Mouse (Mus musculus): ENCODE data around the gene Prr7. TPM values are rescaled to one million over a fixed set of nuclear protein-coding genes. Genes with fewer than 3 reads are reported as not detected.
"Not testable (repeated sequence)": the region's sequence is repeated elsewhere in the genome, so short reads cannot be mapped to it uniquely, and the experiment has no call there.

Gene Prr7
- polyA plus RNA-seq, 1 experiment from 2014 or later = 0.37 TPM

DNA sequence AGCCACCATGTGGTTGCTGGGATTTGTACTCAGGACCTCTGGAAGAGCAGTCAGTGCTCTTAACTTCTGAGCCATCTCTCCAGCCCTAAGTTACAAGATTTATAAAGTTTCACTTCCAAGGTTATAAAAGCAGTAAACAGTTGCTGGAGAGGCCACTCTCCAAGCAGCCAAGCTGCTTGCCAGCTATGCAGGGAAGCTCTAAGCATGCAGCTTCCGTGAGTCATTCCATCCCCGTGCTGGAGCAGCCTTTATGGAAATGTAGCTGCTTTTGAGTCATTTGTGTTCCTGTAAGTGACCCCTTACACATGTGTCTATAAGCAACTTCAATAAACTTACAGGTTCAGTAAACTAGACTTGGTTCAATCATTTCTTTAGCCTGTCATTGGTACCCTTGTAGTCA lies 33.5 kb upstream of the Prr7 start:
- Histone ChIP-seq H3K4me1 (ENCODE audit: insufficient read depth, low read length) (no peaks in the 10 kb centered on the region), H3K9ac (replicated peaks; ENCODE audit: low read length) (no peak overlapping the region), H3K9me3 (ENCODE audit: low read length) (no peaks in the 10 kb centered on the region), H3K4me2 (replicated peaks; ENCODE audit: low read depth, low read length) (no peak overlapping the region), H3K36me3 (ENCODE audit: insufficient read depth, low read length) (no peaks in the 10 kb centered on the region), H3K27me3 (ENCODE audit: insufficient read depth, low read length) (no peaks in the 10 kb centered on the region), H3K27ac (ENCODE audit: low read length) (no peak overlapping the region), H3K4me3 (ENCODE audit: low read length) (no peak overlapping the region)
- no peak for ATAC-seq (ENCODE audit: low FRiP score, low TSS enrichment)
- 83% methylated on average over 2 of the region's 2 CpGs for WGBS

DNA sequence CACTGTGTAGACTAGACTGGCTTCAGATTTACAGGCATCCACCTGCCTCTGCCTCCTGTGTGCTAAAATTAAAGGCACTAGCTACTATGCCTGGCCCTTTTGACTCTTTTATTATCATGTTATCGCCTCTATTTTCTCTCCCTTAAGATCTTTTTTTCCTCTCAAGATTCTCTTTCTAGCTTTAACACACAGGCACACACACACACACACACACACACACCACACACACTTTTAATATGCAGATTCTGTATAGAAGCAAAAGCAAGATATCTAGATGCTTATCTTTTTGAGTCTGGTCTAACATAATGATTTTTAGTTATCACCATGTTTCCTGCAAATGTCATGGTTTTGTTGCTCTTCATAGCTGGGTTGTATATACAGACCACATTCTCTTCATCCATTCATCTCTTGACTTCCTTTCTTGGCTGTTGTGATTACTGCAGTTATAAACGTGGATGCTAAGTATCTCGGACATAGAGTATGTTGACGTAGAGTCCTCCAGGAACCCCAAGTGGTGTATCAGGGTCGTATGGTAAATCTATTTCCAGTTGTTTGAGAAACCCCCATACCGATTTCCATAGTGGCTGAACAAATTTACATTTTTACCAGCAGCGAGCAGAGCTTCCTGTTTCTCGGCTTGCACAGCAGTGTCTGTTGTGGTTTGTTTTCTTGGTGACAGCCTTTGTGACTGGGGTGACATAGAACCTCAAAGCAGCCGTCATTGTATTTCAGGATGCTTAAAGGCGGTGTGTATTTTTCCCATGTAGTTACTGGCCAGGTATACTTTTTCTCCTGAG lies 32.0 kb upstream of the Prr7 start:
- no peak overlapping the region for H3K9ac ChIP-seq (replicated peaks; ENCODE audit: low read length)
- H3K4me1 ChIP-seq (ENCODE audit: insufficient read depth, low read length) = no peaks in the 10 kb centered on the region
- H3K27ac ChIP-seq (ENCODE audit: low read length) = no peak overlapping the region
- 77% methylated on average over 10 of the region's 10 CpGs for WGBS
- H3K9me3 ChIP-seq (ENCODE audit: low read length) = no peaks in the 10 kb centered on the region
- no peak overlapping the region for H3K4me3 ChIP-seq (ENCODE audit: low read length)
- ATAC-seq (ENCODE audit: low FRiP score, low TSS enrichment) = no peak
- H3K4me2 ChIP-seq (replicated peaks; ENCODE audit: low read depth, low read length) = no peak overlapping the region
- no peaks in the 10 kb centered on the region for H3K36me3 ChIP-seq (ENCODE audit: insufficient read depth, low read length)
- H3K27me3 ChIP-seq (ENCODE audit: insufficient read depth, low read length) = no peaks in the 10 kb centered on the region

DNA sequence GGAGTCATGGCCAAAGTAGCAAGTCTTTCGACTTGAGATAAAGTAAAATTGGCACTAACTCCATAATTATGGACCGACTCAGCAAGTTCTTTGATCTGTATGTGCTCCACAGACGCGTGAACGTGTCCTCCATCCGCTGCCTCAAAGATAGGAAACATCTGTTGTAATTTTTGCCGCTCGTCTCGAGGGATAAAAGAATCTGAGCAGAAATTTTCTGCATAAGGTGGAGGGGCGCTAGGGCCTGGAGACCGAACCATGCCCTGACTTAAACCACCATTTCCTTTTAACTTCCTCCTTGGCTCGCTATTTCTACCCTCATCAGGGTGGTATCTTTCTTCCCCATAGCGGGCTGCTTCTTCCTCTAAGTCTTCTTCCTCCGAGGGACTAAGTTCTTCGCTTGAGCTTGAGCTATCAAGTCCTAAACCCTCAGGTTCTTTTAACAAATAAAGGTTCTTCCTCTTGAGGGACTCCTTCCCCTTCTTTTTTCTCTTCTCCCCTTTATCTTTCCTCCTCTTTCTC lies 26.9 kb upstream of the Prr7 start:
- H3K27me3 ChIP-seq (ENCODE audit: insufficient read depth, low read length); ATAC-seq (ENCODE audit: low FRiP score, low TSS enrichment); H3K36me3 ChIP-seq (ENCODE audit: insufficient read depth, low read length): not testable (repeated sequence)

DNA sequence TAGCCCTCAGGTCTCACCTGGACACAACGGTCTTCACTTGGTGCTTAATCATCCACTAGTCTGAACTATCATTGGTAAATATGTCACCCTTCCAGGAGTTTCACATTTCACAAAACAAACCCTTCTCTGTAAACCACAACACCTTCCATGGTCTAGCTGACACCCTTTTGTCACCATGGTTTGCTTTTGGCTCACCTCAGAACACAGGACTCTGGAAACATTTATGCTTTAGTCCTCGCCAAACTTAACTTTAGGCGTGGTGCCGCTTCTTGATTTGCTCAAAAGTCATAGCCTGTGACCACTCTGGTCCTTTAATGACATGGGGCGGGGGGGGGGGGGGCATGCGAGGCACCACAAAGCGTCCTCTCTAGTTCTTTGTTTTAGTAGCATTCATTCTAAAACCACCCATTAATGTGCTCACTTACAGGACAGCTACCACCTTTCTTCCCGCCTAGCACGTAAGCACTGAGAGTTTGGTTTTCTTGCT lies 20.2 kb upstream of the Prr7 start:
- Histone ChIP-seq H3K27ac (ENCODE audit: low read length) (peak overlapping the region; percentile 98), H3K9me3 (ENCODE audit: low read length) (no peaks in the 10 kb centered on the region), H3K4me1 (ENCODE audit: insufficient read depth, low read length) (peaks cover 30% of the 10 kb centered on the region), H3K4me3 (ENCODE audit: low read length) (peak overlapping the region; percentile 85), H3K4me2 (replicated peaks; ENCODE audit: low read depth, low read length) (peak overlapping the region; percentile 77), H3K27me3 (ENCODE audit: insufficient read depth, low read length) (no peaks in the 10 kb centered on the region), H3K36me3 (ENCODE audit: insufficient read depth, low read length) (no peaks in the 10 kb centered on the region; the same call in 1 of the 2 replicates), H3K9ac (replicated peaks; ENCODE audit: low read length) (peak overlapping the region; percentile 71)
- no peak for ATAC-seq (ENCODE audit: low FRiP score, low TSS enrichment)
- WGBS = 32% methylated on average over 9 of the region's 9 CpGs

More for the DNA sequence above, 26.9 kb upstream of the Prr7 start:
- H3K9me3 ChIP-seq (ENCODE audit: low read length); H3K9ac ChIP-seq (replicated peaks; ENCODE audit: low read length); H3K4me2 ChIP-seq (replicated peaks; ENCODE audit: low read depth, low read length); H3K4me1 ChIP-seq (ENCODE audit: insufficient read depth, low read length); H3K27ac ChIP-seq (ENCODE audit: low read length); H3K4me3 ChIP-seq (ENCODE audit: low read length): not testable (repeated sequence)
- WGBS = 87% methylated on average over 14 of the region's 15 CpGs

DNA sequence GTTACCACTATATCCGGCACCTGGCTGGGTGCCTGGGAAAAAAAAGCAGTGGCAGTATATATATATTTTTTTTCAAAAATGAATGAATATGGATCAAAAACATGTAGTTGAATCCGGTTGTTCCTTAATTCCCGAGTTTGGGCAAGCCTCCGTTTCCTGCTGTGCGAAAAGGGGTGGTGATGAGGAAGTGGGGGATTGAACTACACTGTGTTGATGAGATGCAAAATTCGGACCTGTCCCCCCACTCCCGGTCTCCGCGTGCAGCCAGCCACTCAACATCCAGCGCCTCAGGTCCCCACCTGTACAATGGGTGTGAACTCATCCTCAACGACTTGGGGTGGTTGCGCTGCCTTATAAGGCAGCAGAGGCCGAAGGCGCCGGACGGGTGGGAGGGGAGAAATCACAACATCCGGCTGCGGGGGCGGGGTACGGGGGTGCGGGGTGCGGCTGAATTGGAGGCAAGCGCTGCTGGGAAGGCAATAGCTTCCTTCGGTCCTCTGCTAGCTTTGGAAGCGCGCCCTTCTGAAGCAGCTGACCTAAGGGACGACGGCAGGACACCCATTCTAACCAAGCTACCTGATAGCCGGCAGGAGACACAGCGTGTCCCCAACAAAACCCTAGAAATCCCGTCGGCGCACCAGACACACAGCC lies 19.7 kb upstream of the Prr7 start:
- Histone ChIP-seq H3K4me1 (ENCODE audit: insufficient read depth, low read length) (peaks cover 30% of the 10 kb centered on the region), H3K27me3 (ENCODE audit: insufficient read depth, low read length) (no peaks in the 10 kb centered on the region), H3K4me2 (replicated peaks; ENCODE audit: low read depth, low read length) (peak overlapping the region; percentile 77), H3K9ac (replicated peaks; ENCODE audit: low read length) (peak overlapping the region; percentile 71), H3K4me3 (ENCODE audit: low read length) (peak overlapping the region; percentile 85), H3K27ac (ENCODE audit: low read length) (peak overlapping the region; percentile 98), H3K36me3 (ENCODE audit: insufficient read depth, low read length) (no peaks in the 10 kb centered on the region; the same call in 1 of the 2 replicates), H3K9me3 (ENCODE audit: low read length) (no peaks in the 10 kb centered on the region)
- peak; percentile 84 for ATAC-seq (ENCODE audit: low FRiP score, low TSS enrichment)
- 1% methylated on average over 33 of the region's 33 CpGs for WGBS

DNA sequence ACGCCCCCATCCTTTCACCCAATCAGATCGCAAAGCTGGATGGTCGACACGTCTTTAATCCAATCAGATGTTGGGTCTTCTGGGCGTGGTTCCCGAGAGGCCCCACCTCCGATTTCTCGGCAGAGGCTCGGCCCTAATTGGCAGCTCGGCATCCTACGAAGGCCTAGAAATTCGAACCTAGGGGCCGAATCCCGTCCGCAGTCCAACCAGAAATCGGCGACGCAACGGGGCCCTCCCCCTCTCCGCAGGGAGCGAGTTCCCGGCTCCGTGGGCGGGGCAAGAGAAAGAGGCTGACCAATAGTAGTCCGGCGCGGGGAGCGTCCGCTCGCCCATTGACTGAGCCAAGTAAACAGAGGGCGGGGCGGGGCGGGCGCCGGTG lies 19.1 kb upstream of the Prr7 start, which contains the start of gene Grk6:
TSS of gene Grk6 (plus strand) at position 136 of the 379 bp plus-strand sequence.
- H3K4me3 ChIP-seq (ENCODE audit: low read length) = peak within 1 kb of the TSS; percentile 85
- H3K36me3 ChIP-seq (ENCODE audit: insufficient read depth, low read length) = no peaks in the 10 kb centered on the region; the same call in 1 of the 2 replicates
- peak; percentile 97 for ATAC-seq (ENCODE audit: low FRiP score, low TSS enrichment)
- peaks cover 30% of the 10 kb centered on the region for H3K4me1 ChIP-seq (ENCODE audit: insufficient read depth, low read length)
- H3K9me3 ChIP-seq (ENCODE audit: low read length) = no peaks in the 10 kb centered on the region
- peak within 1 kb of the TSS; percentile 94 for H3K9ac ChIP-seq (replicated peaks; ENCODE audit: low read length)
- 1% methylated on average over 33 of the region's 35 CpGs for WGBS
- peak within 1 kb of the TSS; percentile 98 for H3K27ac ChIP-seq (ENCODE audit: low read length)
- H3K4me2 ChIP-seq (replicated peaks; ENCODE audit: low read depth, low read length) = peak within 1 kb of the TSS; percentile 81
- no peaks in the 10 kb centered on the region for H3K27me3 ChIP-seq (ENCODE audit: insufficient read depth, low read length)

DNA sequence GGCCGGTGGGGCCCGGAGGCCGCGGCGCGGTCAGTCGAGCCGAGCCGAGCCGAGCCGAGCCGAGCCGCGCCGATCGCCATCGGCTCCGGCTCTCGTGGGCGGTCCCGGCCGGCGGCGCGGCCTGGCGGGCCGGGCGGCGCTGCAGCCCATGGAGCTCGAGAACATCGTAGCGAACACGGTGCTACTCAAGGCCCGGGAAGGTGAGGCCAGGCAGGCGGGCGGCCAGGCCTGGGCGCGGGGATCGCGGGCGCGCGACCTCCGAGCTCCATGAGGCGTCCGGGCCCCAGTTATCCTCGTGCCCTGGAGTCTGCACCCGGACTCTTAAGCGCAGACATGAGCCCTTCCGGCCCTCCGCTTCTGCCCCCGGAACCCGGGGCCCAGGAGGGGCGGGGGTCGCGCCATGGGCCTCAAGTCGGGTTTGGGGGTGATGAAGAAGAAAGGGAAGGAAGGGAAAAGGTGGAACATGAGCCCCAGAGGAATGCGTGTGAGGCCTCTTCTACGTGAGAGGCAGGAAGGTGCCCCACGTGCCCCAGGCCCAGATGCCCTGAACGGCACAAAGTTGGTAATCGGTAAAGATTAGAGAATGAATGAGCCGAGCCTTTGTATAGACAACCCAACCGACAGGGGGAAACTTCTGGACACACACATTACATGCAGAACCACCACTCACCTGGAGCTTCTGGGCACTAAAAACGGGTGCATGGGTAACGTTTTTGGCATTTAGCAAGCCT lies 18.5 kb upstream of the Prr7 start:
- H3K9ac ChIP-seq (replicated peaks; ENCODE audit: low read length) = peak overlapping the region; percentile 94

DNA sequence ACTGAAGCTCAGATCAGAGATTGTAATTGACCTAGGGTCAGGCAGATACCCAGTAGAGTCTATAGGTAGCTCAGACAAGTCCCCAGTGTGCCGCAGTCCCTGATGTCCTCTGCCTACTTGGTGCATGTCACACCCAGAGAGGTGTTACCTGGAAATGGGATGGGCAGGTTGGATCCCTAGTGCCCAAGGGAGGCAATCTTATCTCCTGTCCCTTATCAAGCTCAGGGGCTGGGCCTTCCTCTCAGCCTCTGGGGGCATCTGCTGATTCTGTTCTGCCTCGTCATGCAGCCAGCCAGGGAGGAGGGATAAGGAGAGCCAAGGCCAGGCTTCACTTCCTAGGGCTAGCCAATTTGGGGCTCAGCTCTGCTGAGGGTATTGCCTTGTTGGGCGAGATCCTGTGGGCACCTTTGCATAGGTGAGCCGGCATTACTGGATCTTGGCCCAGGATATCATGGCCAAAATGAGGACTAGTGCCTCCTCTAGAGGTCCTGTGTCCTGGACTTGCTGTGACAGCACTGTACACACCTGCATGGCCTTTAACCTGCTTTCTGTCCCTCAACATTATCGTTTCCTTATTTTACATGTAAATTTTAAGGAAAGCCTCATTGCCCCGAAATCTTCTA lies 17.5 kb upstream of the Prr7 start:
- WGBS = 79% methylated on average over 6 of the region's 6 CpGs
- peak overlapping the region; percentile 81 for H3K4me2 ChIP-seq (replicated peaks; ENCODE audit: low read depth, low read length)
- no peak overlapping the region for H3K27ac ChIP-seq (ENCODE audit: low read length)
- no peaks in the 10 kb centered on the region for H3K27me3 ChIP-seq (ENCODE audit: insufficient read depth, low read length)
- peaks cover 12% of the 10 kb centered on the region for H3K36me3 ChIP-seq (ENCODE audit: insufficient read depth, low read length)
- H3K4me3 ChIP-seq (ENCODE audit: low read length) = peak overlapping the region; percentile 85
- no peaks in the 10 kb centered on the region for H3K9me3 ChIP-seq (ENCODE audit: low read length)
- H3K9ac ChIP-seq (replicated peaks; ENCODE audit: low read length) = peak overlapping the region; percentile 94
- peaks cover 30% of the 10 kb centered on the region for H3K4me1 ChIP-seq (ENCODE audit: insufficient read depth, low read length)
- ATAC-seq (ENCODE audit: low FRiP score, low TSS enrichment) = no peak

More for the DNA sequence above, 18.5 kb upstream of the Prr7 start:
- under 1% methylated on average over 63 of the region's 66 CpGs for WGBS
- Histone ChIP-seq H3K4me2 (replicated peaks; ENCODE audit: low read depth, low read length) (peak overlapping the region; percentile 81), H3K27me3 (ENCODE audit: insufficient read depth, low read length) (no peaks in the 10 kb centered on the region), H3K27ac (ENCODE audit: low read length) (peak overlapping the region; percentile 98), H3K4me3 (ENCODE audit: low read length) (peak overlapping the region; percentile 85), H3K36me3 (ENCODE audit: insufficient read depth, low read length) (peaks cover 2% of the 10 kb centered on the region), H3K4me1 (ENCODE audit: insufficient read depth, low read length) (peaks cover 30% of the 10 kb centered on the region), H3K9me3 (ENCODE audit: low read length) (no peaks in the 10 kb centered on the region)
- no peak; the same call in 1 of the 2 replicates for ATAC-seq (ENCODE audit: low FRiP score, low TSS enrichment)

DNA sequence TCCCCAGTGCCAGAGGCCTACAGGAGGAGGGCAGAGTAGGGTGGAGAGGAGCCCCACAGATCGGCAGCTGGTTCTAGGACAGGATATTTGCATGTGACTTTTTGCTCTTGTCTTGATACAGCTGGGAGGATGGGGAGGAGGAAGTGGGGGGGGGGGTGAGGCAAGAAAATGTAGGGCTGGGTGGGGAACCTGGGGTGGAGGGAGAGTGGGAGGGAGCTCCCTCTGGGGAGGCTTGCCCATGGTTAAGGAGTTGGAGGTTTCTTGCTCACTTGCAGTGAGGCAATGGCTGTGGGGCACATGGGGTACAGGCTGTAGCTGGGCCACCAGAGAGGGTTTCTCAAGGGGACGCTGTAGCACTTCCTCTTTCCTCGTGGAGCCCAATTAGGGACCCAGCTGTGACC lies 16.5 kb upstream of the Prr7 start:
- 50% methylated on average over 3 of the region's 3 CpGs for WGBS
- no peak overlapping the region for H3K4me2 ChIP-seq (replicated peaks; ENCODE audit: low read depth, low read length)
- H3K27ac ChIP-seq (ENCODE audit: low read length) = no peak overlapping the region
- peaks cover 30% of the 10 kb centered on the region for H3K4me1 ChIP-seq (ENCODE audit: insufficient read depth, low read length)
- no peak for ATAC-seq (ENCODE audit: low FRiP score, low TSS enrichment)
- peaks cover 22% of the 10 kb centered on the region for H3K36me3 ChIP-seq (ENCODE audit: insufficient read depth, low read length)
- no peaks in the 10 kb centered on the region for H3K9me3 ChIP-seq (ENCODE audit: low read length)
- no peak overlapping the region for H3K9ac ChIP-seq (replicated peaks; ENCODE audit: low read length)
- H3K27me3 ChIP-seq (ENCODE audit: insufficient read depth, low read length) = no peaks in the 10 kb centered on the region
- no peak overlapping the region for H3K4me3 ChIP-seq (ENCODE audit: low read length)

All from kidney, embryonic 16.5 days (tissue).